Mouse (Mus musculus) testis, postnatal 14 days (tissue): ENCODE measurements around the gene Olfr1040.
"Not testable (repeated sequence)": the region's sequence is repeated elsewhere in the genome, so short reads cannot be mapped to it uniquely, and the experiment has no call there.

Experiments used
- DNase-seq: peaks from one replicate; pipeline ENCODE4 v3.0.0; 2021; ENCODE audit warnings: low spot score

Gene Olfr1040

DNA sequence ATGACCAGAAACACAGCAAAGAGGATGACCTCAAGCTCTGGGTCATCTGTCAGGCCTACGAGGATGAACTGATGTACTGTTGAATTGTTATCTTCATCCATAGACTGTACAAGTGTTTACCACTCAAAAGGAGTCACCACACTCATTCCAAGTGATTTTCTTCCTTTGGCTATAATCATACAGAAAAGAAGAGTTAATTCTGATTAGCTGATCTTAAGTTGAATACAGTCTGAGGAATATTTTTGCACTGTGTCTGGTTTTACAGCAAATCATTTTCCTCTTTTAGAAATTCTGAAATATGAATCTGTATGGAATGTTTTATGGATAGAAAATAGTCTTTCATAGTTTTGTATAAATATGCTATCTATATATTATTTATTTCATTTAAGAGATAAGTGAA is at the start of gene Olfr1040:
Gene Olfr1040, minus strand, starts transcription at position 101 of the 400 bp plus-strand sequence.
- DNase-seq, result no peak

DNA sequence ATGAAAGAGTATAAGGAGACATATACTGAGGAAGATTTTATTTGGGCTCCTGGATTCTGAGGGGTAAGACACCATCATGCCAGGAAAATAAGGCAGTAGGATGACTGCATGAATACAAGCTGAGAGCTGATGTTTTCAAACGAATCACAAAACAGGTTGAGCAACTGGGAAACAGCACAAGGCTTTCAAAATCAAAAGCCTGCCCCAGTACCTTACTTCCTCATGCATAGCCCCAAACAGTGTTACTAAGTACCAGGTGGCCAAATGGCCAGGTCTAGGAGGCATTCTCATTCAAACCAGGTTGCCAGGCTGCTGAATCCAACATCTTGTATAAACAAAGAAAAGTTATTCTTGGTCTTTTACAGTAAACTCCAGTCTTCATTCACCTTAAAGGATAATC is 49.3 kb upstream of the Olfr1040 start:
- DNase-seq, result no peak

DNA sequence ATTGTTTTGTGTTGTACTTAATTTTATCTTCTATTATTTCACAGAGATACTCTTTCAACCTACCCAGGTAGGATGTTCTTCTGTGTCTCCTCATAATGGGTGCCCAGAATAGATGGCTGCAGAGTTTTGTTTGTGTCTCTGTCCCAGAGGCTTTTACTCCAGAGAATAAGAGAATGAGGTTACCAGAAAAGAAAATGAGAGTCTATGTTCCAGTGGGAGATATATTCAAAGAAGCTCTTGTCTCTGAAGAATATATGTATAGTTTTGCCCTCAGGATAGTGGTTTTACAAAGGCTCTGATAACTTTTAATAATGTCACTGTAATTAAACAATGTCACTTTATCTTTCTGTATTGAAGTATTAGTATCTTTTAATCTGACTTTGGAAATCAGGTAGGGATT is 39.1 kb upstream of the Olfr1040 start, which contains the start of gene Olfr52:
Gene Olfr52, minus strand, starts transcription at position 101 of the 400 bp plus-strand sequence.
- DNase-seq, result no peak

DNA sequence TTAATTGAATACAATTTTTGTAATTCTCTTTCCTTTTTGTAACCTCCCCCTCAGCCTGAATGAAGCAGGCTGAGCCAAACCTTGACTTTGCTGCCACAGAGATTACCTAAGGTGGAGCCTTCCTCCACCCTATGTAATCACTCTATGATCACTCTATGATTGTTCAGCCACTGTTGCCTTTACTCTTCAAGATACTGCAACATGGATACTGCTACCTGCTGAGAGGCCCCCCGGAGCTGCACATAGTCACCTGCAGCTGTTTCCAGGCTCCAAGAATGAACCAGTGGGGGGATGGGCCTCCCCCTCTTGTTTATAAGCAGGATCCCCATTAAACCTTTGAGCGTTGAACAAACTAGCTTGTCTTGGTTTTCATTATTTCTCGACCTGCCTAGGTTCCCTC is 33.4 kb upstream of the Olfr1040 start:
- DNase-seq, result no peak

DNA sequence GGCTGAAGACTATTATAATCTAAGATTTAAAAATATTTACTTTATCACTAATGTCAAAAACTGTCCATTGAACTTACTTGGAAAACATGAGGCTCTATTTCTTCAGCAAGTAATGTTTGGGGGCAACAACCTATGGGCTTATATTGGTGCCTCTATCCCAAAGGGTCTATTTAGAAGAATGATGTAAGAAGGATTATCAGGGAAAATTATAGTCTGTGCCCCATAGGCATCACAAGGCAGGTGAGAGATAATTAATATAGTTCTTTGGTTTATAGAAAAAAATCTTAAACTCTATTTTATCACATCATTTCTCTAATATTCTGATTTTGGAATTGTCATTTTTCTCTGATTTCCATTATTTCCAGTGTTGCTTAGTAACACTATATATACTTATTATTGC is 31.2 kb upstream of the Olfr1040 start, which contains the start of gene Olfr1044:
Gene Olfr1044, minus strand, starts transcription at position 101 of the 400 bp plus-strand sequence.
- no peak for DNase-seq

DNA sequence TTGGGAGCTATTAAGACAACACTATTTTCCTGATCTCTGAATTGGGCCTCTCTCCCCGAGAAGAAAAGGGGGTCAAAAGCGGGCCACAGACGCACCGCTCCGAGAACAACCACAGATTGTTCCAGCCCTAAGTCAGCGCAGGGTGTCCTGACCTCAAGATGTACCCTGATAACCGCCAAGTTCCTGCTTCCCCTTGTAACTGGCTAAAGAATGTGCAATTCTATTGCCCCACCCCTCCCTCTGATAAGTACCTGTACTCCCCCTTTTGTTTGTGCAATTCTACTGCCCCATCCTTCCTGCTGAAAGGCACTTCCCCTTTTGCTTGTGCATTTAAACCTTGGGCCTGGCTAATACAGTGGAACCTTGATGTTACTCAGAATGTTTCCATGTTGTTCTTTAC is 28.9 kb upstream of the Olfr1040 start:
- not testable (repeated sequence) for DNase-seq

DNA sequence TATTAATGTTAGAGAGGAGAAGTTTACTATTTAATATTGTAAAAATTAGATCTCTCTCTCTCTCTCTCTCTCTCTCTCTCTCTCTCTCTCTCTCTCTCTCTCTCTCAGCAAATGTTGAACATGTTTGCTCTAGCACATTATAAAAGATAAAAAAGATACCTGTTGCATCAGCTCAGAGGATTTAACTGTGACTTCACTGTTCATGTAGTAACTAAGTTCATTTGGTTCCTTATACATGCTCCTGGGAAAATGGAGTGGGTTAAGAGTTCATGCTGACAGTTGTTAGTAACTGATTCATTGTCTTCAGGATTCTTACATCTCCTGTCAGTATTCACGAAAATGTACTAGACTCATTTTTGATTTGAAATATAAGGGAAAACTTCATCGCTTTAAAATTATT is 20.9 kb upstream of the Olfr1040 start, which contains the start of gene Olfr1043:
Gene Olfr1043, minus strand, starts transcription at position 101 of the 400 bp plus-strand sequence.
- DNase-seq, result no peak

DNA sequence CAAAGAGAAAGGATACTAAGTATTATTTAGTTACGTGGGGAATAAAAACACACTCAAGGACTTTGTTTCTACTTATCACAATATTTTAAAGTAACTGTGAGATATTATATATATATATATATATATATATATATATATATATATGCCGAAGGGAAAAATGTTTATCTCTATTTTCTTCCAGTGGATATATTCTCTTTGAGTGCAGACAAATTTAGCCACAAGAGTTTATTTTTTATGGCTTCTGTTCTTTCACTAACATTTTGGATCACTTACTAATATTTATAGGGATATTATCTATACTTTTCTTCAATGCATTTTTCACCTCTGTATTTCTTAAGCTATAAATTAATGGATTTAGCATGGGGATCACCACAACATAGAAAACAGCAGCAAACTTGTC is 15.2 kb upstream of the Olfr1040 start, which contains the start of gene Olfr1042:
Gene Olfr1042, minus strand, starts transcription at position 101 of the 400 bp plus-strand sequence.
- no peak for DNase-seq

DNA sequence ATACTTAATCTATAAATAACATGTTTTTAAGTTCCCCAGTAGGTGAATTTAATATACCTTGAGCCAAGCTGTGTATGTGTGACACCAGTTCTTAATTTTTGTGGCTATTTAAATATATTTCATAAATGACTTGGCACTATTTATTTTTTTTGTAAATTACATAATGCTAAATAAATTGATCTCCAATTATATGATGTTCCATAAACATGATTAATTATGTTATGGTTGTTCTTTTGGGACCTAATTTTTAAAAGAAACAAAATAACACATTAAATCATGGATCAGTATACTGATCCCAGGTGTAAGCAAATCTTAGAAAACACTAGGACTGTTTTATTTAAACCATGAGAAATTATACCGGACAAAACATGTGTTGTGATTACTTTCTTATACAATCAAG is 10.7 kb downstream of the Olfr1040 start, which contains the start of gene Olfr1039:
Gene Olfr1039, minus strand, starts transcription at position 101 of the 400 bp plus-strand sequence.
- no peak for DNase-seq
